Mouse (Mus musculus): ENCODE measurements around the gene Polg2.
"Not testable (repeated sequence)": the region's sequence is repeated elsewhere in the genome, so short reads cannot be mapped to it uniquely, and the experiment has no call there.

Polg2 gene

DNA sequence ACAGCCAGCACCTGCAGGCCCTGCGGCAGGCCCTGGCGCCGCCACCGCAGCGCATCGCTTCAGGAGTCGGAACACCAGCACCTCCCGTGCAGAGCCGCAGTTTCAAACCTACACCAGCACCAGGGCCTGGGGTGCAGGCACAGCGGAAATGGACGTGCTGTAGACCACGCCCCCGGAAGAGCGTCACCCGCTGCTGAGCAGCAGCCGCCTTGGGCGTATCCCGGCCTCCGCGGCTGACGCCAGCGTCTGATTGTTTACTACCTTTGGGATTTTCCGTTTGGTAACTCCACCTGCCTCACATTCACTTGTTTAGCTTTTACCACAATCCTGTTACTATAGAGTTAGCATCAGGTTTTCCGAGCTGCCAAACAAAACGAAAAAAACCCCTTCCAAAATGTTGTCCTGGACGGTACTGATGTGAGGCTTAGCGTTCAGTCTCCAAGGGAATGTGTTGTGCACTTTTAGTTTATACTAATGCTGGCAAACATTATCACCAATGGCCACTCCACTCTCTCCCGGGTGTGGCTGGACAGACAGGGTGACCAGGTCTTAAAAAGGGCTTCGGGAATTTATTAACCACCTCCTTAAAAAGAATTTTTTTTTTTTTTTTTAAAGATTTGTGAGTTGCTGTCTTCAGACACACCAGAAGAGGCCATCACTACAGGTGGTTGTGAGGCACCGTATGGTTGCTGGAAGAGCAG is at the start of gene Polg2:
Polg2 (minus strand) TSS at position 150 of the 701 bp plus-strand sequence.
- DNase-seq (ENCODE audit: low read depth, low spot score), result peak; percentile 82

GRCm38 (mm10) chr11:106828079-106828478 is 48.7 kb upstream of the Polg2 start:
- DNase-seq (ENCODE audit: low read depth, low spot score), result no peak

- DNase-seq (ENCODE audit: low read depth, low spot score), result no peak
These were observed 45.1 kb upstream of the Polg2 start for GRCm38 (mm10) chr11:106824403-106824802.

- no peak for DNase-seq (ENCODE audit: low read depth, low spot score)
These were observed 44.4 kb upstream of the Polg2 start for GRCm38 (mm10) chr11:106823741-106824140.

DNA sequence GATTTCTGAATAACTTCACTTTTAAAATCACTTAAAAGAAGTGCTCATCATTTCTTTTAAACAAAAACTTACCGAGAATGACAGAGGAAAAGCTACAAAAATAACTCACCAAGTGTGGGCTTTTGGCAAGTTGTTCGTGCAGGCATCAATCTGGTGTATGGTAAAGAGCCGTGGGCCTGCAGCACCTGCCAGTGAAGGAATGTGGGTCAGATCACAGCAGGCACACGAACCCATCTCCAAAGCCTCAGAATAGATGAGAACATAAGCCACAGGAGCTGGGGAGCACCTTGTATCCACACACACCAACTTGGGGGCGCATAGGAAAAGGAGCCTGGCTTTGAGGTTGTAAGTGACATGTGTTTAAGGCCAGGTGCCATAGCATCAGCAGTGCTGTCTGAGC is 43.6 kb upstream of the Polg2 start:
- DNase-seq (ENCODE audit: low read depth, low spot score), result no peak

DNA sequence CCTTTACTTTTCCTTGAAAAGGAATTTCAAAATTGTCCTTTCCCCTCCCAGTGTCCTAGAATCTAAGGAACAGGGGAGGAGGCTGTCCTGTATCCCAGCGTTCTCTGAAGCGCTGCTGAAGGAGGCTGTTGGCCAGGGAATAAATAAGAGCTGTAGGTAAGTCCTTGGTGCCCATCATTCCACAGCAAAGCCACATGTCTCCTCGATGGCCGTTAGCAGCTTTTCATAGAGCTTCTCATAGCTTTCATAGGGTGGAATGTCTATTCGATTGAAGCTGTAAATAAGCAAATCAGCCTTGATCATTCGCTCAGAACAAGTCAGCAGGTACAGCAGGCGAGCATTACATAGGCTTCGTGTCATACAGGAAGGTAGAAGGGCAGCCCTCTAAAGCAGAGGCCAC is 43.2 kb upstream of the Polg2 start:
- no peak for DNase-seq (ENCODE audit: low read depth, low spot score)

GRCm38 (mm10) chr11:106821397-106821796 is 42.1 kb upstream of the Polg2 start:
- no peak for DNase-seq (ENCODE audit: low read depth, low spot score)

DNA sequence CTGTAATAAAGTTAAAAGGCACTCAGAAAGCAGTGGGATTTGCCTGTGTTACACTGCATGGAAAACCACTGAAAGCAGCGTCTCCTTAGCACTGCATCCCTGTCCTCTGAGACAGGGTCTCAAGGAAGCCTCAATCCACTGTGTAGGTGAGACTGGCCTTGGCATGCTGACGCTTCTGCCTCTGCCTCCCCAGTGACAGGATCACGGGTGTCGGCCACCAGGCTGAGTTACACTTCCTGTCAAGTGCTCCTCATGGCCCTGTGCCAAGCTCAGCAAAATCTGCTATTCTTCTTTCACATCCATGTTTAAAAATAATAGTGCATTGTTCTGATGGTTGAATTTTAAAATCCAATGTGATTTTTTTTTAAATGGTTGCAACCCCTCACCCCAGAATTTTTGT is 41.6 kb upstream of the Polg2 start:
- no peak for DNase-seq (ENCODE audit: low read depth, low spot score)

GRCm38 (mm10) chr11:106820252-106820651 is 40.9 kb upstream of the Polg2 start:
- no peak for DNase-seq (ENCODE audit: low read depth, low spot score)

GRCm38 (mm10) chr11:106819595-106819994 is 40.3 kb upstream of the Polg2 start:
- no peak for DNase-seq (ENCODE audit: low read depth, low spot score)

DNA sequence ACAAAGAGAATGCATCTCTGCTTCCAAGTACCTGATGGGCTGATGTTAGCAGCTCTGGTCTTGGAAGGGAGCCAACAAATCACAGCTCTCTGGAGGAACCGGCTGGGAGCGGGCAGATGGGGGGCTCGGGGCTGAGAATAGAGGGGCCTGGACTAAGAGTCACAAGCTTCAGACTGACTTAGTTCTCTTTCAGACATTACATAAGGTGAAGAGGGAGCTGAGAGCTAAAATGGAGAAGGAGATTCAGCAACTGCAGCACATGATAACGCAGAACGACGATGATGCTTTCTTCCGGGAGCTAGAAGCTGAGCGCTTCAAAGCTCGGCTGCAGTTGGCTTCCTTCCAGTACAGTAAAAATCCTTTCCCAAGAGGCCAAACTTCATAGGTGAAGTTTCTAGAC is 39.0 kb upstream of the Polg2 start:
- DNase-seq (ENCODE audit: low read depth, low spot score), result peak; percentile 34

DNA sequence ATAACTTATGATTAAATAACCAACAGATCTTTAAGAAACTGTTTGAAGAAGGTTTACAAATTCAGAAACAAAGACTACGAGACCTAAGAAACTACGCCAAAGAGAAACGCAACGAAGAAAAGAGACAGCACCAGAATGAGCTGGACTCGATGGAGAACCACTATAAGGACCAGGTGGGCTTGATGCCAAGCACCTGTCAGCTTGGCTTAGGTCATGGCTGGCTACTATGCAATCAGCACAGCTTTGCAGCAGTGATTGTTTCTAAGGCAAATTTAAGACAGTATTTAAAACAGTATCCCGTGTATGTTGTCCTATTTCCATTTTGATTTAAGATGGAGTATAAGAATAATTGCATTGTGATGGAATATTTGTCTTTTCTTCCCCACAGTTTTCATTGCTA is 38.5 kb upstream of the Polg2 start:
- DNase-seq (ENCODE audit: low read depth, low spot score), result no peak

DNA sequence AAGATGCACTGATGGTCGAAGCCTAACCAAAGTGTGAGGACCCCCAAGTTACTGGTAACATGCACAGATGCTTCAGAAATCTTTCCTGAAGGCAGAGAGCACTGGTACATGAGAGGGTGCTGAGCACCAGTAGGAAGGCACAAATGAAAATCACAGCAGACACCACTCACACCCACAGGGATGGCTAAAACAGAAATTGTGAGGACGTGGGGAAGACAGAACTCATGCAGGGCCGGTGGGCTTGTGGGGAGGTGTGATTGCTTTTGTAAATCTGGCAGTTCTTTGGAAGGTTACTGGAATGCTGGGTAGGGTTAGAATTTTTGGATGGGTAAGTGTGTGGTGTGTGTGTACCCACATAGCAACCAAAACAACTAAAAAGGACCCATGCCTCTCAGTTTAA is 37.8 kb upstream of the Polg2 start:
- no peak for DNase-seq (ENCODE audit: low read depth, low spot score)

DNA sequence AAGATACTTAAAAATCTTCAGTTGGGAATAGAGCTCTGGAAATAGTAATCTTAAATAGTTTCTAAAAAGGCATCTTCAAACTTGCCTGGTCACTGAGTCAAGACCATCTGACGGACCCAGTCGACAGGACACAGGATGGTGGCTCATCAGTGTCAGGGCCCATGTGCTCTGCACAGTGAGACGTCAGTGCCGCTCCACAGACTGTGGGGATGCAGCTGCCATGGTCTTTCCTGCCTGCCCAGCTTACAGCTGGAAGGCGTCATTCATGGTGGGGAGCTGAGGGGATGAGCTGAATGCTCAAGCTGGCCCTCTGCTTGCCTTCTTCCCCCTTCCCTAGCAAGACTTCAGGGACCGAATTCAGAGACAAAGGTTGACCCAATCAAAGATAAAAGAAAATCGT is 37.0 kb upstream of the Polg2 start:
- no peak for DNase-seq (ENCODE audit: low read depth, low spot score)

DNA sequence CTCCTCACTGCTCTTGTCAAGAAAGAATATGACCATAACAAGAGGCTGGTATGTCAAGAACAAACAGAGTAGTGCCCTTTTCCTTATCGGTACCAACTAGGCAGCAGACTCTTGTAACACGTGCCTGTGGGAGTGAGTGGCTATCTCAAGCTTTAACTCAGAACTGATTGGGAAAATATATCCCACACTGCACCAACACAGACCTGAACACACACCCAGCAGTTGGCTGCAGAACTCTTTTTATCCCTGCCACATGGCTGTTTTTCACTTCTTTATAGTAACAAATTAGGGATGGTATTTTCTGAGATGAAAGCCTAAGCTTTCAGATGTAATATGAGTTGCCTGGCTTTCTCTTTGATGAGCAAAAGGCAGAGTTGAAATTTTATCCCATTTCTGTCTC is 36.4 kb upstream of the Polg2 start:
- DNase-seq (ENCODE audit: low read depth, low spot score), result no peak

DNA sequence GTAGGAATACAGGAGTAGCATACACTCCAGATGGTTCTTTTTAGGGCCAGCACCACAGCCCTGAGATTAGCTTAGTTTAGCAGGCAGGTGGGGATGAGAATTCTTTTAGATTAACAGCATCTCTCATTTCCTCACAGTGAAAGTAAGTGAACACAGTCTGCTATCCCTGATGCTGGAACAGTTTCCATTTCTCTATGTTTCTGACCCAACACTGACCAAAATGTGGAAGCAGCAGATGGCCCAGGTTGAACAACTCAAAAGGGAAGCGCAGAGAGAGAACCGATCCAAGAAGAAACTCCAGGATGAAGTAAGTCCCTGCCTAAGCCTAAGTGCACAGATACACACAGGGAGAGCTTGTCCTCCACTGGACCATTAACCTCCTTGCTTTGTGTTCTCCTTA is 36.0 kb upstream of the Polg2 start:
- no peak for DNase-seq (ENCODE audit: low read depth, low spot score)

DNA sequence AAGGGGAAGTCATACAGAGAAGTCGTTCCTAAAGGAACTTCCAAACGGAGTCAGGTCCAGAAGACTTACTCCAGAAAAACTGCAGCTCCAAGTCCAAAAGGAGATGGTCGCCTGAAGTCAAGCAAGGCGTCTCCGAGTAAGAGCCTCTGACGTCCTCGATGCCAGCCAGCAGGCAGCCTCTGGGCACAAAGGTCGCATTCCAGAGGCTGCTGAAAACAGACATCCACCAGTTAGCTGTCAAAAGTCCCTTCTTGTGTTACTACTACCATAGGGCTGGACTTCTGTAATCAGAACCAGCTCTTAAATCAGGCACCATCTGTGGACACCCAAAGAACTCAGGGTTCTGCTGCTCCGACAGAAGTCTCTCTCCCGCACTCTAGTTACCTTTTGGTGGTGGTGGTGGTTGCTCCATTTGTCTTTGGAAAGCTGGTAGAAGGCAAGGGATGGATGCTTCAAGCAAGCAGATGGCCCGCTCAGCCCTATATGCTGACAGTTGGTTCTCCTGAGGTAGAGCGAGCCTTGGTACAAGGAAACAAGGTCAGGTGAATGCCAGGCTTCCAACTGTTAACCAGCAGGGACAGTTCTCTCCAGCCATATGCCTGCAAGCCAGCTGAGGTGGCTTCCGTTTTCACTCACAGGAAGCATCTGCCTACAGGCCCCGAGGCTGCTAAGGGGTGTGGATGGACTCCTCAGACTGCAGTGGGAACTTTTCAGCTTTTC is 35.4 kb upstream of the Polg2 start:
- DNase-seq (ENCODE audit: low read depth, low spot score), result no peak

GRCm38 (mm10) chr11:106812410-106813136 is 33.2 kb upstream of the Polg2 start:
- DNase-seq (ENCODE audit: low read depth, low spot score), result no peak

GRCm38 (mm10) chr11:106807442-106807841 is 28.1 kb upstream of the Polg2 start:
- DNase-seq (ENCODE audit: low read depth, low spot score), result not testable (repeated sequence)

DNA sequence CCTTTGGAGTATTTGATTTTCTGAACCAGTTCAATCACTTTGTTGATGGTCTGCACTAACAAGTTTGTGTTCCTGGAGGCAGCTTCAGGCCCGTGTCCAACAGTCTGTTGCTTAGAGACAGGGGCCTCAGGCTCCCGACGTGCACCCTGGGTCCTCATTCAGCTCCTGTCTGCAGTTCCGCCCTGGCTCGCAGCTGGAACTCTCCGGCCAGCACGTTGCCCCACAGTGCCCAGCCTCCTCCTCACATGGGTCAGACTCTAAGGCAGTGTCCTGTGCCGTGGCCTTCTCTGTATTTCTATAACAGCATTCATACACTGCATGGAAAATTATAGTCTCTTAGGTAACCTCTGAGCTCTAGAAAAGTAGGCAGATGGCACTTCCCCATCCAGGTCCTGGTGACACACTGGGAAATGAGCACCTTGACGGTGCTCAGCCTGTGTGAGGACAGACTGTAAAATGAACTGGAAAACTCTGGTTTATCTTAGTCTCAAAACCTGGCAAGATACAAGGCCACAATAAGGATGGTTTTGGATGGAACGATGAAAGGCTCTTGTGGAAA is 22.8 kb upstream of the Polg2 start:
- DNase-seq (ENCODE audit: low read depth, low spot score), result no peak

- DNase-seq (ENCODE audit: low read depth, low spot score), result no peak
These were observed 16.3 kb upstream of the Polg2 start for GRCm38 (mm10) chr11:106795679-106796078.

- DNase-seq (ENCODE audit: low read depth, low spot score), result no peak
These were observed 14.5 kb upstream of the Polg2 start for GRCm38 (mm10) chr11:106793846-106794245.
